Mouse (Mus musculus) MEL (cell line): ENCODE results near the gene Mon1a.

Experiments
- CHD2 ChIP-seq: IDR thresholded peaks from 2 replicates; pipeline ENCODE4 v1.6.1; 2011; ENCODE audit warnings: low read length, improper control_type of control experiment
- EP300 ChIP-seq, 2 experiments: IDR thresholded peaks; 2 replicates each; pipeline ENCODE4 v1.6.1; 2011; ENCODE audit warnings: improper control_type of control experiment in 2 of 2, low read length in 2 of 2, low read depth in 1 of 2, mild to moderate bottlenecking in 1 of 2

DNA sequence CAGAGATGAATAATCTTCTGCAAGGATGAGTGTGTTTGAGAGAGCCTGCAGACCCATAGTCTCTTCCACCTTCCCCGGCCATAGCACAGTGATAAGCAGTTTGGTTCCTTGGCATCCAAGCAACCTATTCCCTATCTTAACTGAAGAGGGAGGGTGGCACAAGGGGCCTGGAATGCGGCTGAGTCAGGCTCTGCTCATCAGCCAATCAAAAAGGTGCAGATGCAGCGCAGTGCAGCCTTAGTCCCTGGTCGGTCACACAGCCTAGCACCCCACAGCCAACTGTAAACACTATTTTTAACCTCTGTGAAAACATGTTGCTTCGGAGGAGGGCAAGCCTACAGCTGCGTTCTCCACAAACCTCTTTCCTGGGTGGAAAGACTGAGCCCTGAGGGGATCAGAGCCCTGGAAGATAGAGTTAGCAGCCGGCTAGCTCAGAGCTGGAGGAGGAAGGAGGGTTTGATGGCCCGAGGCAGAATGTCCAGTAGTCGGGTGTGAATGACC, 39.0 kb downstream of the Mon1a start:
- TF ChIP-seq CHD2 (no peak), EP300 (IDR thresholded peaks at IDR 0.05; ENCODE audit: low read depth in 1 of 2, low read length in 2 of 2) (0 out of 4 replicates have a peak, but pooled peaks of 1 of the 2 experiments have one; percentile 13)
